Mouse (Mus musculus) cortical plate, adult 2 months (tissue): ENCODE measurements around the gene Wfdc17.

Experiments
- CTCF ChIP-seq: fragments of 200-500 bp; IDR thresholded peaks from 2 replicates; pipeline ENCODE4 v1.5.1; 2011; ENCODE audit warnings: mild to moderate bottlenecking, control low read depth, low read length; ENCODE audit not compliant: insufficient read depth; ENCODE audit errors: extremely low read depth
- POLR2A ChIP-seq: fragments of 200-500 bp; IDR thresholded peaks from 2 replicates; pipeline ENCODE4 v1.6.1; 2011; ENCODE audit warnings: mild to moderate bottlenecking, low read length, control low read depth; ENCODE audit not compliant: insufficient read depth; ENCODE audit errors: extremely low read depth

DNA sequence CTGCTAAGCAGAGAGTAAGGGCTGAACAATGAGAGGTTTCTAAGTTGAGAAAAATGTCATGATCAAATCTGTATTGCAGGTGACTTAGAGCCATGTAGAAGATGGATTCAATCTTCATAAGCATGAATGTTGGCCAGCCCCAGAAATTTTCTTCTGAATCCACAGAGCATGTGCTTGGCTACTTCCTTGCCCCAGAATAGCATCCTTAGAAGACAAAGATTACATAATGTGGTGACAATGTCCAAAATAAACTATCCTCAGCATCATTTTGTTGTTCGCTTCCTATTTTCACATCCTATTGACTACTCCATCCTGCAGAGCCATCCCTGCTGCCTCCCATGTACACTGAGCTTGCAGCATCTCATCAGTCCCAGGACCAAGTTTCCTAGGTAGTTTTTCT lies 28.1 kb upstream of the Wfdc17 start:
- no peak for TF ChIP-seq CTCF
- no peak for TF ChIP-seq POLR2A
